Mouse (Mus musculus) liver, adult 10 weeks (tissue): Measurements from ENCODE around the gene Gm10662. TPM values are rescaled to one million over a fixed set of nuclear protein-coding genes. Genes with fewer than 3 reads are reported as not detected.

Experiments
- polyA plus RNA-seq: library from polyadenylated mRNA; stranded (reverse); fragments of 350-450 nt; fragmentation: Illumina TruSeq; extraction: RNeasy Lipid Tissue Mini Kit (QIAGEN cat#74804); gene quantifications from one replicate; pipeline ENCODE4 v1.2.3, GENCODE M21; 2014; ENCODE audit warnings: low read depth, low replicate concordance

Gene Gm10662
- not detected for polyA plus RNA-seq

GRCm38 (mm10) chr7:23144380-23144779 is at the start of gene Gm10662:
Gm10662 (minus strand) TSS chr7:23144480.

Other genes starting within 250 kb of the Gm10662 start
- not detected for gene Gm4214, start 159.8 kb downstream of the Gm10662 start, polyA plus RNA-seq
- gene Gm4216, start 124.6 kb downstream of the Gm10662 start, polyA plus RNA-seq, result not detected
- gene Vmn1r163, start 88.9 kb downstream of the Gm10662 start, polyA plus RNA-seq, result not detected
- not detected for gene Gm8720, start 77.0 kb downstream of the Gm10662 start, polyA plus RNA-seq
- gene Vmn1r165, start 72.9 kb upstream of the Gm10662 start, polyA plus RNA-seq, result not detected
- not detected for gene Vmn1r166, start 107.2 kb upstream of the Gm10662 start, polyA plus RNA-seq
- not detected for gene Gm6902, start 134.4 kb upstream of the Gm10662 start, polyA plus RNA-seq
- gene Nlrp4e, start 156.7 kb upstream of the Gm10662 start, polyA plus RNA-seq, result not detected
- gene Nlrp5, start 241.4 kb upstream of the Gm10662 start, polyA plus RNA-seq, result not detected